Mouse (Mus musculus) heart, adult 8-10 months (tissue): ENCODE results near the gene Sema3f. TPM values are rescaled to one million over a fixed set of nuclear protein-coding genes. Genes with fewer than 3 reads are reported as not detected.

ENCODE experiments used
- DNase-seq: peaks from one replicate; pipeline ENCODE4 v3.0.0; 2022; ENCODE audit warnings: low spot score
- total RNA-seq, 4 experiments: library from RNA; stranded (reverse); gene quantifications; 2 replicates each; pipeline ENCODE4 v1.2.4; 2022

Sema3f gene
- total RNA-seq, 4 experiments from 2014 or later, result 11.9 to 16.5 (median 14.3) TPM

DNA sequence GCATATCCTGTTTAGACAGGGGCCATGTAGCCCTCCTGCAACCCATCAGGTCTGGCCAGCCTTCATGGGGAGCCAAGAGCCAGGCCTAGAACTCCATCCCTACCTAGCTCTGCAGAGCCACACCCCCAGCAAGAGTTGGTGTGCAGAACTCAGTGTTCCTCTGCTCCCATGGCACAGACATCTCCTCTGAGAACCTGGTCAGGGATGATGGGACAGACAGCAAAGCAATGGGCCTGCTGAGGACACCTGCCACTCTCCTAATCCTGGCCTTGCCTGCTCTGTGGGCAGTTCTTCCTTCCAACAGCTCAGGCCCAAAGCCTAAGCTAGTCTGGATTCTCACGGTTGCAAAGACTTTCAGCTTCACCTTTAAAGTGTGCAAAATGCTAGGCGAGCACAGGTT lies 5.4 kb upstream of the Sema3f start:
- DNase-seq, result no peak

DNA sequence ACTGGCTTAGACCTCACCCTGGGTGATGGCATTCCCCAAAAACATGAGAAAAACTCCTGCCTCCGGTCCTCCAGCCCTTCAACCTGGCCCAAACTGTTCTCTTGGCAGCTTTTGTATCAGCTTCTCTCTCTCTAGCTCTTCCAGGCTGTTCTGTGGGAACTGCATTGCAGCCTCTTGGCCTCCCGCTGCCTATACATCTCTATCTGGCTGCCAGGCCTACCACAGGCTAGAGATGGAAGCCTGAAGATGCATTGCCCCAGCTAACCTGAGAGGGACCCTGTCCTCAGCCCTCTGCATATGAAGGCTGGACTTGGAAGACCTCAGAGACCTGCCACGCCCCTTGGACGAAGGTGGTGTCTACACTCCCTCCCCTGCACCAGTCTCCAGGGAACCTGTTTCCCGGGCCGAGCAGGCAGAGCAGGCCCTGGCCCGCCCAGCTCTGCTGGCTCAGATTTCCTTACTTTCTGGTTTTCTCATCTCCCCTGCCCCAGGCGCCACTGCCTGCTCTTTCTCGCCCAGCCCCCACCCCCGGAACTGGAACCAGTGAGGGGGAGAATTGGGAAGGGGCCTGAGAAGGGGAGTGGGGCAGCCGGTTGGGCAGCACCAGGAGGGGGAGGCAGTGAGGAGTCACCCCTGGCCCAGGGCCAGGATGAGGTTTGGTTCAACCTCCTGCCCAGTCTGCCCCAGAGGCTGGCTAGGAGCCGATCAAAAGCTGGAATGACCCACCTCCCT lies 4.1 kb upstream of the Sema3f start:
- DNase-seq, result no peak

GRCm38 (mm10) chr9:107709096-107709696 lies 1.1 kb downstream of the Sema3f start:
- no peak for DNase-seq

DNA sequence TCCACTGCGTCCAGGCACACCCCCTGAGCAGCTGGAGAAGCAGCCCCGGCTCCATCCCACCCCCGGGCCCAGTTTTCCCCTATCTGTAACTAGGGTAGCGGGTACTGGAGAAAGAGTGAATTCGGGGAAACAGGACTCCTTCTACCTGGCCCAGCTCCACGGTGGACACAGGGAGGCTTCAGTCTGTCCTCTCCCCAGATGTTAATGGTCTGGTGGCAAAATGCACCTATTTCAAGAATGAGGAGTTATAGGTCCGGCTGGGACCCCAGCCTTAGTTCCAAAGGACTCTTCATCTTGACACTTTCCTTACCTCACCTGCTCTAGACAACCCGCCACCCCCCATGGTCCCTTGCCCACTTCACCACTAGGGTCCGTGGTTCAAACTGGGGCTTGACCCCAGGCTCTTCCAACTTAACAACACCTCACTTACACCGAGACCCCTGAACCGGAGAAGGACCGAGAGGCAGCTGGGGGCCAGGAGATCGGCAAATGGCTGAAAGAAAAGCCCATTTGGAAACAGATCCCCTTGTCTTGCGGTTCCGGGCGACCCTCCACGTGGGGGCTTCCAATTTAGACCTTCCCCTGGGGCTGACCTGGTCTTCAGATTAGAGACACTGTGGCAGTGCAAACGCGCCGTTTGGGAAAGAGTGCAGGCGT lies 1.7 kb downstream of the Sema3f start:
- no peak for DNase-seq

DNA sequence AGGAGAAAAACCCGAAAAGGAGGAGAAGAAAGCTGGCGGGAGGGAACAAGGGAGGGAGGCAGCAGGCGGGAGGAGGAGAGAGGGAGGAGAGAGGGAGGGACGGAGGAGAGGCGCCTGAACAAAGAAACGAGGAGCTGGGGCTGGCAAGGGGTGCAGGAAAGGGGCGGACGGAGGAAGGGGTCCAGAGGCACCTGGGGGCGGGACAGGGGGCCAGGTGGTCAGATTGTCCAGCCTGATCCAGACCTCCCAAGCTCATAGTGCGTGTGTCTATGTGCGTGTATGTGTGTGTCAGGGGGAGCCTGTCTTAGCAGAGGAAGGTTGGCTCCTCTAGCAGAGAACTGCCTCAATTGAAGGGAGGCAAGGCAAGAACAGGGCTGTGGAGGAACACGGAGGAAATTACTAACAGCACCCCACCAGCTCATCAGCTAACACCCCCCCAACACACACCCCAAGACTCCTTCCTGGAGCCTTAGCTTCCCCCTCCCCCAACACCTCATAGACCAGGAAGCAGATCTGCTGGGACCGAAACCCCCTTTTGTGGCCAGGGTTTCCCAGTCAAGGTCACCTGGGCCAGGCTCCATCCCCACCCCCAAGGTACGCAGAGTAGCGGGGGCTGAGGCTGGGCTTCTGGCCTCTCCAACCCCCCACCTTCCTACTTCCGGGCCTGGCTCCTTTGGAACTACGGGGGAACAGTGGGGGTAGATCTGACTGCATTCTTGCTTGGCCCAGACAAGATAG lies 2.4 kb downstream of the Sema3f start:
- no peak for DNase-seq

DNA sequence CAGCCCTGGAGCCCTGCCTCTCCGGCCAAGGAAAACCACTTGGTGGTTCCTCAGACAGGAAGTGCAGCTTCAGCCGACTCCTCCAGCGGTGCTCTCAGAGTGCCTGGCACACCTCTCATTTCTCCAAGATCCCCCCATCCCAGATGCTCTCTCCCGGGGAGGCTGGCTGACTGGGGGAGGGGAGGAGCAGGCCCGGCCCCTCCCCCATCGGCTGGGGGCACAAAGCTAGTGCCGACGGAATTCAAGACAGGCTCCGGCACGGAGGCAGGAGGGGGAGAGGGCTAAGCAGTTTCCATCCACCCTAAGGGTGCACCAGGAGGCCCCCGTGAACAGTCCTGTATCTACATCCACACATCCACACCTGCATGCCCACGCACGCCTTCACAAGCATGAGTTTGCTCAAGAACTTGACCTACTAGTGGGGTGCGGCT lies 3.5 kb downstream of the Sema3f start:
- no peak for DNase-seq

GRCm38 (mm10) chr9:107703337-107704122 lies 6.7 kb downstream of the Sema3f start:
- DNase-seq, result no peak

DNA sequence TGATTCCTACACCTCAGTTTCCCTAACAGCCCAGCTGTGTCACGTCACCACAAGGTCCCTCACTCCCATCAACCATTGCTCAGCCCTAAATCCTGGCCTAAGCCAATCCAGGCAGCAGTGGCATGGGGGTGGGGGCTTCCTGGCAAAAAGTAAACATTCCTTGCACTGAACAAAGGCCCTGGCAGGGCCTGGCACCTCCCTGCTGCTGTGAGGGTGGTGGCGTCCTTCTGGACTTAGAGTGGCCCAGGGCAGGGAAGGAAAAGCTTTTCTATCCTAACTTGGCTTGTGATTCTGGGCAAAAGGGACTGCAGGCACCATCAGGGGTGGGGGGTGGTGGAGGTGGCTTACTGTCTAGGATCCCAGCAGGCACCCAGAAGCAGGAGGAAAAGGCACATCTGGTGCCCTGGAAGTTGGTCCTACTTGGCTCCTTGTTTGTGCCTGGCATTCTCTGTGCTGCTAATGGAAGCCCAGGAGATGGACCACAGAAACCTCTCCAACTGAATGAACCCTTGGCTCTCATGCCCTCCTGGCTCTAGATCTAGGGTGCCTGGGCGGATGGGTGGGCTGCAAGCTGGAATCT lies 7.6 kb downstream of the Sema3f start:
- no peak for DNase-seq

- no peak for DNase-seq
These were observed 8.7 kb downstream of the Sema3f start for GRCm38 (mm10) chr9:107701594-107701993.

- no peak for DNase-seq
These were observed 10.1 kb downstream of the Sema3f start for GRCm38 (mm10) chr9:107700114-107700571.

- DNase-seq, result no peak
These were observed 10.8 kb downstream of the Sema3f start for GRCm38 (mm10) chr9:107699376-107699980.

GRCm38 (mm10) chr9:107698611-107699190 lies 11.6 kb downstream of the Sema3f start:
- no peak for DNase-seq

- DNase-seq, result no peak
These were observed 12.3 kb downstream of the Sema3f start for GRCm38 (mm10) chr9:107697811-107698521.

GRCm38 (mm10) chr9:107696845-107697610 lies 13.2 kb downstream of the Sema3f start:
- DNase-seq, result no peak

- no peak for DNase-seq
These were observed 14.2 kb downstream of the Sema3f start for GRCm38 (mm10) chr9:107696106-107696479.

DNA sequence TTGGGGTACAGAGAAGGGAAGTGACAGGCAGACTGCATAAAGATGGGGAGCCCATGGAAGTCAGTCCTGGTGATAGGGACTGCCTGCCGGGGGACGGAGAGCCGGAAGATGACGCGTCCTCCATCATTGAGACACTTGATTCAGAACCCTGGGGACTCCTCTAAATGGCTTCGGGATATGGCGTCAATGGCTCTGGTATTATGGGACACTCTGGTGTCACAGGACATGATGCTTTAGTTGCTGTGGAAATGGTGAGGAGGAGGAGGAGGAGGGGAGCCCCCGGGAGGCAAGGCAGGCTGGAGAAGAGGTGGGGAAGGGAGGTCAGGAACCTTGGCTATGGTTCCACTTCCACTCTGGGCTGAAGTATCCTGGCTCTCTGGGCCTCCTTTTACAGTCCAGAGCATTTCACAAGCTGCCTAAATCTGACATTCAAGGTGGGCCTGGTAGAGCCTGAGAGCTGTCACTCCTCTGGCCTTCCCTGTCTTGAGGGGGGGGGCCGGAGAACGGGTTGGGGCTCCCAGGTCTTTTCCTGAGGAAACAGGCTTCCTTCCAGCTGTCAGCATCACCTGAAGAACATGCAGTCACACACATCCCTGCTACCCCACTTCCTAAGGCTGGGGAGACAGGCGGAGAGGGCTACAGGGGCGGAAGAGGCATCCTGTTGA lies 14.7 kb downstream of the Sema3f start:
- DNase-seq, result no peak

DNA sequence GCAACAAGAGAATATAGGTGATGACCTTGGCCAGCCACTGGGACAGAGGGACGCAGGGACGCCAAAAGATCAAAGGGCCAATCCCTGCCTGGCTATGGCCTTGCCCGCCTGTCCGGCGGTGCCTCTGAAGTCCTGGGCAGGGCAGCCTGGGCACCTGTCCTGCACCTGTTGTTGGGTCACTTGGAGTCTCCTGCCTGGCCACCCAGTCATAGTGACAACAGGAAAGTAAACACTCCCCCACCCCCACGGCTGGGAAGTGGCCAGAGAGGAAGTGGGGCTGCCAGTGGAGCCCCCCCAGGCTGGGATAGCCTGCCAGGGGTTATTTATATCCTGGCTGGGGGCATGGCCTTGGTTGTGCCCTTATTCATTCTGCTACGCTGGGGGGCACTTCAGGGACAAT lies 15.6 kb downstream of the Sema3f start:
- no peak for DNase-seq

DNA sequence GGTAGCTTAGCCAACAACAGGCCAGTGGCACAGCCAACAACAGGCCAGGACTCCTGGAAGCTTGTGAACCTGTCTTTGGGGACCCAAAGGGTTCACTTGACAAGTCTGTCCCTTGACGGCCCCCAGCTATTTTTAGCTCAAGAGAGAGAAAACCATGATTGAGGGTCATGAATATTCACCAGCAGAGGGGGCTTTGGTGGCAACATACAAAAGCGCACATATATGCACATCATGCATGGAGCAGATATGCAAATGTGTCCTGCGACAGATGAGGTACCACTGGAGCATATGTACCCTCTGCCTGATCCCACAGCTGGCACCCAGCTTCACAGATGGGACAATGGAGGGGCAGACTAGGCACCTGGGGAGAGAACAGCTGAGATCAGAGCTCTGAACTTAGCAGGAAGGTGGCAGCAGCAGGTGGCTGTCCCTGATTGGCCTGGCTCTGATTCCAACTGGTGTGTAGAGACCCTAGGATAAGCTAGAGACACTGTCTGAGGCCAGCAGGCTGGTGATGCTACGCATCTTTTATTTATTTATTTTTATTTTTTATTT lies 16.8 kb downstream of the Sema3f start:
- DNase-seq, result no peak
